ENCODE assay signal across 8 mouse cellular contexts in the genomic region with DNA sequence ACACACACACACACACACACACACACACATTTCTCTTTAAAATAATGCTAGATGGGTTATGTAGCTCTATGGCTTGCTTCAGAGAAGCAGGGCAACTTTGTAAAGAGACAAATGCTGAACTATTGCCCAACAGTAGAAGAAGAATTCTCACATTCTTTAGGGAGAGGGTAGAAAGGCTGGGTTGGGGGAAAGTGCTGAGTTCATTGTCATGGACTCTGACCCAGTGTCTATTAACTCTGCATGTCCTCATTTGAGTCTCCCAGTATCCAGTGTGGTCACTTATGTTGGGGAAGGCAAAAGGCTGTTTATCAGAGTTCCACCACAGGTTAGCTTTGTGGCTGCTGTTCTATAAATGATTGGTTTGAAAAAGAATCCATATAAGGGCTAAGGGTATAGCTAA.
"Had no signal": no experiment of that assay in that cellular context is flagged by ENCODE, and none has a peak within 500 bp of the region (broad histone marks: within the 10 kb centered on the region; RNA-seq: fewer than 3 reads in every experiment).

No protein-coding gene starts in this region.

- H3K4me2 ChIP-seq: limb, embryonic 13.5 days; liver, embryonic 13.5 days; midbrain, embryonic 13.5 days had no signal

- H3K27me3 ChIP-seq: liver, embryonic 13.5 days had no signal

- H3K27ac ChIP-seq: limb, embryonic 10.5 days; limb, embryonic 13.5 days; liver, embryonic 13.5 days; midbrain, embryonic 10.5 days; midbrain, embryonic 13.5 days had no signal

- H3K9ac ChIP-seq: limb, embryonic 13.5 days; liver, embryonic 13.5 days; midbrain, embryonic 13.5 days had no signal

- ATAC-seq: intestine, postnatal 0 days; midbrain, embryonic 13.5 days had no signal

- H3K9me3 ChIP-seq: limb, embryonic 10.5 days; limb, embryonic 13.5 days; liver, embryonic 13.5 days; megakaryocyte, embryonic 14.5 days; midbrain, embryonic 10.5 days; midbrain, embryonic 13.5 days had no signal

- H3K4me3 ChIP-seq: limb, embryonic 10.5 days; limb, embryonic 13.5 days; liver, embryonic 13.5 days; megakaryocyte, embryonic 14.5 days; midbrain, embryonic 10.5 days; midbrain, embryonic 13.5 days had no signal

- DNase-seq: liver, embryonic 13.5 days; thymus, adult 18-20 months had no signal

- H3K36me3 ChIP-seq: limb, embryonic 10.5 days; liver, embryonic 13.5 days had no signal
